Mouse (Mus musculus): ENCODE results near the gene Atg4b.
A peak's percentile ranks its signal among the peaks of the same experiment; 100 is the strongest.
"Not testable (repeated sequence)": the region's sequence is repeated elsewhere in the genome, so short reads cannot be mapped to it uniquely, and the experiment has no call there.

Gene Atg4b

DNA sequence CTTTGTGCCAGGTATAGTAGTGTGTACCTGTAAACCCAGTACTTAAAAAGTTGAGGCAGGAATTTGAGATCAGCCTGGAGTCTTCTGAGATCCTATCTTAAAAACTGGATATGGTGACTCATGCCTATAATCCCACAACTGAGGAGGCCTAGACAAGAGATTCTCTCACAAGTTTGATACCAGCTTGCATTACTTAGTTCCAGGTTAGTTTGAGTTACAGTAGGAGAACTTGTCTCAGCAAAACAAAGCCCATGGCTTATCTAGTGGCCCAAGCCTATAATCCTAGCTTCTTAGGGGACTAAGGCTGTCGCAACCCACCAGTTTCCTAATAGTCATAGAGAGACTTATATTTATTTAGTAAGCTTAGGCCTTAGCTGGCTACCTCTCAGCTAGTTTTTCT is 8.8 kb downstream of the Atg4b start:
- no peak for DNase-seq

GRCm38 (mm10) chr1:93763531-93763930 is 12.2 kb downstream of the Atg4b start:
- DNase-seq = not testable (repeated sequence)

DNA sequence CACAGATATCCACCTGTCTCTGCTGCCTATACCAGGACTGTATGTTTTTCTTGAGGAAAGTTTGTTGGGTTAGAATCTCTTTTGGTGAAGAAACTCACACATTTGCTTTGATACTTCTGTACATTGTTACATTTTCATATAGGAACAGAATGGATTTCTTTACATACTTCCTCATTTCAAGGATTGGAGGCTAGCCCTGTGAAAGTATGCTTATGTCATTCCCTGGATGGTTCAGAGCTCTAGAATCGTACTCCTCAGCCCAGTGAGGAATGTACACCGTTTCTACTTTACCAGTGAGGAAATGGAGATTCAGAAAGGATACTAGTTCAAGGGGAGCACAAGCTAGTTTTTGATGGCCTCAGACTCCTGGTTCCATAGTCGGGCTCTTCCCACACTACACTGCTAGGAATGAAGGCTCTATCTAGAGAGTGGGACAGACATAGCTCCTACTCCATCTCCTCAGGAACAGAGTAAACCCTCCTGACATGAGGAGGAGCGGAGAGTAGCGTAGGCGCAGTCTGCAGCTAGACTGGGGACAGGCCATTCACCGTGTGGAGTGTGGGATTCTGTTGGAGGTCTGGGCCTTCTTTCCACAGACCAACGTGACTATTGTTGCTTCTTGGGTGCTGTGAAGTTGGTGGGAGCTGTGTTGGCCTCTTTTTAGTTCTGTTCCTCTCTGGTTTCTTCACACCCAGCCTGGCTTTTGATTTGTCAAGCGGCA is 13.7 kb downstream of the Atg4b start:
- DNase-seq = no peak

GRCm38 (mm10) chr1:93767600-93767999 is 16.3 kb downstream of the Atg4b start:
- no peak for DNase-seq

GRCm38 (mm10) chr1:93769901-93770300 is 18.6 kb downstream of the Atg4b start:
- DNase-seq = no peak

DNA sequence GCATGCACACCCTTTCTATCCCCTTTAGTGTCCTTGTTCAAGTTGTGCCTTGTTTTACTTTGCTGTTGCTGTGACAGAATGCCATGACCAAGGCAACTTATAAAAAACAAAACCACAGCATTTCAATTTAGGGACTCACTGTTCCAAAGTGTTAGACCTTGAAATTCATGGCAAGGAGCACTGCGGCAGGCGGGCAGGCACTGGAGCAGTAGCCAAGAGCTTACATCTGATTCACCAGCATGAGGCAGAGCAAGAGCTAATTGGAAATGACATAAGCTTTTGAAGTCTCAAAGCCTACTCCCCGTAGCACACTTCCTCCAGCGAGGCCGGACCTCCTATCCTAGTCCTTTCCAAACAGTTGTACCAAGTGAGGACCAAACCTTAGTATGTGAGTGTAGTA is 25.4 kb downstream of the Atg4b start:
- DNase-seq = no peak

DNA sequence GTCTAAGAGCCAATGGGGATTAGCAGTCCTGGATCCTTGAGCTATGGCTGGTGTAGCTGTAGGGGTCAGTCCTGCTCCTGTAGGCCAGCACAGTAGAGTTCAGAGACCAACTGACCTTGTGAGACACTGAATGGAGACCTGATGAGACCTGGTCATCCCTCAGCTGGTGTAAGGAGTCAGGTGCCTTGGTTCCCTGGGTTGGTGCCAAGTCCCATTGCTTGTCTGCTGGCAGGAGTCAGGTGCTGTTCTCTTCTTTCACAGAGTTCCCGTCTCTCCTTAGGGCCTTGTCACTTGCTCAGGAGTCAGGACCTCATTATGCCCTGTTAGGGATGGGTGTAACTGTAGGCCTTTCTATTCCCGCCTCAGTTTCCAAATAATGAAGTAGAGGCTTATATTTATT is 35.6 kb downstream of the Atg4b start:
- DNase-seq = peak in 1 of 2 experiments; percentile 46

DNA sequence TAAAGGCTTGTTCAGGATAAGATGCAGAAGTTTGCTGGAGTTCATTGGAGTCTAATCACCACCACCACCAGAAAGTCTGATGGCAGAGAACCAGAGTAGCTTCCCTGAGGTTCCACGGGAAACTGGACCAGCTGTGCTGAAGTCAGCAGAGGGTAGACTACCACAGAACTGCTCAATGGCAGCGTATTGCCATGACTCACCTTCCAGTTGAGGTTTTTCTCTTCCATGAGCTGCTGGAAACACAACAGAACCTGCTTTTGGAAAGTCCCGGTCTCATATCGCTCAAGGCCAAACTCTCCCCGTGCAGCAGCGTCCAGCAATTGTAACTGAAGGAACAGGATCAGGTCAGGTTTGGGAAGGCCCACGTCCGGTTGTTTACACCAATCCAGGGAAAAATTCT is 43.2 kb downstream of the Atg4b start:
- no peak for DNase-seq

GRCm38 (mm10) chr1:93795886-93796285 is 44.6 kb downstream of the Atg4b start:
- DNase-seq = no peak

- no peak for DNase-seq
These were observed 49.6 kb downstream of the Atg4b start for GRCm38 (mm10) chr1:93800670-93801503.

DNA sequence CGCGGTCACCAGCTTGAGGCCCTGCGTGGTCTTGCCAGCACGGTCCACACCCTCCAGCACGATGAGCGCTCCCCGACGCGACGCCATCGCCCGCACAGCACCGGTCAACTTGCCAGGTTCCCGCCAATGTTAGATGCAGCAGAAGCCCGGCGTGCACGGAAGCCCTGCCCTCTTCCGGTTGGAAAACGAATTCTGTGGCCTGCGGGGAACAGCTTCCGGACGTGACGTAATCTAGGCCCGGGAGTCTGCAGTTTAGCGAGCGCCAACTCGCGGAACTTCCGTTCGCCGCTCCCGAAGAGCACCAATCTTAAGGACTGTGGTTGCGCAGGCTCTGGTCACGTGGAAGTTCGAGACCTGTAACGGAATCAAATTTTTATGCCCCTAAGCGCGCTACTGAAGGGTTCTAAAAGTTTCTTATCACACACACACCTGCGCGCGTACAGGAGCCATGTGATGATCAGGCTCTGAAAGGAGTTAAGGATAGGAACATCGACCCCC is 50.5 kb downstream of the Atg4b start, which contains the start of gene Dtymk:
Gene Dtymk (minus strand): TSS at position 194 of the 498 bp plus-strand sequence.
- peak; percentile 95 to 97 for DNase-seq

DNA sequence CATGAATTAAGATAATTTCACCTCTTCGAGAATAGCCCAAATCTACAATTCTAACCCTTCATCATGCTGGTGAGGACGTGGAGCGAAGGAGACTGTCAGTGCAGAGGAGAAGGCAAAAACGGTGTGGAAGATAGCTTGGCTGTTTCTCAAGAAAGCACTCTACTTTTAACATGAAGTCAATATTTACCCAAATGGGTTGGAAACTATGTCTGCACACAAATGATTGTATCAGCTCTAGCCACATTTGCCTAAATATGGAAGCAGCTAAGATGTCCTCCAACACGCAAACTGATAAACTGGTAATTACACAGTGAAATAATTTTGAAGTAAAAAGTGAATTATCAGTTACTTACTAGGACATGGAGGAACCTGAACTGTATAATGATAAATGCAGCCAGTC is 51.5 kb downstream of the Atg4b start:
- no peak for DNase-seq

DNA sequence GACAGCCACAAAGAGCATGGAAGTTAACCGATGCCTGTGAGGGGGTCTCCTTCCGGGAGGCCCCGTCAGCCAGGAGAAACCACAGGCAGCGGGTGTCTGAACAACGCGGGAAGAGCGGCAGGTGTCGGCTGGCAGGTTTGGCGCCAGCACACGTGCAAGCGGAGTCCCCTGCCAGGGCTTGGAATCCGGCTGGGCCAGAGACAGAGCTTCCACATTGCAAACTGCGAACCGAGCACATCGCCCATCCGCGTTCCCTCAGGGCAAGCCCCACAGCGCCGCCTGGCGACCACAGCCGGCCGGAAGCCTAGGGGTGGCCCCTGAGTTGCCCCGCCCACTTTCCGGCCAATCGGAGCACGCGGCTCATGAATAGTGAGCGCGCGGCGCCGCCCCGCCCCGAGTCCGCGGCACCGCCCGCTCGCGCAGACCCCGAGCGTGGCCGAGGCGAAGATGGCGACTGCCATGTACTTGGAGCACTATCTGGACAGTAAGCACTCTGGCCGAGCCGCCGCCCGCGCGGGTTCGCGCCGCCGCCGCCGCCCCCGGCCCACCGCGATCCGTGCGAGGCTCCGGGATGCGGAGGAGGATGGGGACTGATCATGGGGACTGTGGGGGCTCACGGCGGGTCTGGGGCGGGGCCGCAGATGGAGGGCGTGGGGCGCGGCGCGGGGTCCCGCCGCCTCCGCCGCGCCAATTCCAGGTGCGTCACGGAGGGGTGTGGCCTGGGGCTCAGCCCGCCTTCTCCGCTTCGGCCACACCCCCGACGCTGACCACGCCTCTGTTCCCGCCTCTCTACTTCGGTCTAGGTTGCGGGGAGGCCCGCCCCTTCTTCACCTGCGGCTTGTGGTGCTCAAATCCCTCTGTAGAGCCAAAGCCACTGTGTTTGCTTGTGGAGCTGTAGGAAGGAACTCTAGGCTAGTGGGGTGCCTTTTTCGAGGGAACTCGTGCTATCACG is 52.5 kb downstream of the Atg4b start, which contains the start of gene Ing5:
Gene Ing5 (plus strand): TSS at position 410 of the 952 bp plus-strand sequence.
- DNase-seq = peak; percentile 99 to 100

DNA sequence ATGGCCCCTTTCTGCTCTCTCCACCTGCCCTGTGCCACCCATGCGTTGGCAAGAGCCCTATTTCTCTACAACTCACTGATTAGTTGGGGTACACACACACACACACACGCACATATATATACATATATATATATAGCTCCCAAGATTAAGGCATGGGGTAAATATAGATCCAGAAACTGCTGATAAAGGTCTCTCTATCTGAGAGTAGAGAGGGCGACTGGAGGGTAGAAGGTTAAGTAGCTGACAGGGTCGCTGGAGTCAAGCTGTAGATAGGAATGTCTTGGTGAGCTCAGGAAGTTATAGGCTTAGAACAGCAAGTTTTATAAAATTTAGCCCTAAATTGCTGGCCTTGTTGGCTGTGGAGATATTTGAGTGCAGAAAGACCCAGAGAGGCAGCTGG is 53.5 kb downstream of the Atg4b start:
- DNase-seq = no peak

DNA sequence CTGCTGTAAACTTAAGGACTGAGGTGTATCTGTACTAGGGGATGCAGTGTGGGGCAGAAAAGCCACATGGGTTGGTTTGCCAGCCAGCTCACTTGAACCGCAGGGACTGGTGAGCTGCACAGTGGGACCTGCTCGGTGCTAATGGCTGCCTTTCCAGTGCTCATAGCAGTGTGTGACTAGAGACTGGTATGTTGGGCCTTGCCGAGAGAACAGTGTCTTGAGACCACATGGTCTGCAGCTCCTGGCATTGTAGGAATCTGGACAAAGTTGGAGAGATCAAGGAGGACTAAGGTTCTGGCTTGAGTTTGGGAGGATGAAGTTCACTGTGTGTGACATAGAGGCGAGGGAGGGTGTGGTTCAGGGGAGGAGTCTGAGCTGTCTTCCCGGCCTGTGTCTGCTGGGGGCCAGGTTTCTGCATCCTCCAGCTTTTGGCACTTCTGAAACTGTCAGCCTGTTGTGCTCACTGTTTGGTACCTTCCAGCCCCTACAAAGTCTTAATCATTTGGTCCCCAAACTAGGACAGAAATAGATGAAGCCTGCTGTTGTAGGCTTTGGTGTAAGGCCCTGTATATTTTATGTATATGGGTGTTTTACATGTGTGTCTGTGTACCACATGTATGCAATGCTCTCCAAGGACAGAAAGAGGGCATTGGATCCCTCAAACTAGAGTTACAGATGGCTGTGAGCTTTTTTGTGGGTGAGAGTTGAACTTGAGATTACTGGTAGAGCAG is 54.1 kb downstream of the Atg4b start:
- DNase-seq = peak in 1 of 2 experiments; percentile 10

GRCm38 (mm10) chr1:93808871-93809270 is 57.6 kb downstream of the Atg4b start:
- no peak for DNase-seq

DNA sequence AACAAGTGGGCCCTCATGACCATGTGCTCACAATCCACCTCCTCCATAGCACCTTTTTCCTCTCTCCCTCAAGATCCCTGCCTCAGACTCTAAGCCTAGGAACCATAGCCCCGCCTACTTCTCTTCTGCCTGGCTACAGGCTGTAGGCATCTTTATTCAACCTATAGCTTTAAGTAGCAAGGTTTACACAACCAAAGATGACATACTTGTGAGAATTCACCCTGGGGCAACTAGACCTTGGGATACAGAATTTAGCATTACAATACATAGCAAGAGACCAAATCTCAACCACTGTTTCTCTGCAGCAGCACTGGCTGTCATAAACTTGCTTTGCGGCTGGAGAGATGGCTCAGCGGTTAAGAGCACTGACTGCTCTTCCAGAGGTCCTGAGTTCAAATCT is 58.7 kb downstream of the Atg4b start:
- no peak for DNase-seq

DNA sequence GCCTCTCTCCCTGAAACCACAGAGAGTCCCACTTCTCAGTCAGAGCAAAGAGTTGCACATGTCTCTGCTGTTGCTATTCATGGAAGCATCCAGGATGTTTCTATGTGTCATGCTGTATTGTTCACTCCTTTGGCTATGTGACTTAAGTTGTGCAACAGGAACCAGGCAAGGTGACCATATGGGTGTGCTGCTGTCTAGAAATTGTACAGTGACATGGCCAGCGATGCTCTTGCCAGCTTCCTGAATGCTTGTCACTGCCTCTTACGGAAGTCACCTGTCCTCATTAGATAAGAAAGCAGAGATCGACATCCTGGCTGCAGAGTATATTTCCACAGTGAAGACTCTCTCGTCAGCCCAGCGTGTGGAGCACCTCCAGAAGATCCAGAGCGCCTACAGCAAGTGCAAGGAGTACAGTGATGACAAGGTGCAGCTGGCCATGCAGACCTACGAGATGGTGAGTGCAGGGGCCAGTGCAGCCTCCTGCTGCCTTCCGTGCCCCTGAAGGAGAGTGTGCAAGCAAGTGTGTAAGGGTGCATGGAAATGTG is 60.3 kb downstream of the Atg4b start:
- no peak for DNase-seq

GRCm38 (mm10) chr1:93817823-93818532 is 66.7 kb downstream of the Atg4b start:
- no peak for DNase-seq

GRCm38 (mm10) chr1:93818722-93819121 is 67.4 kb downstream of the Atg4b start:
- peak; percentile 25 for DNase-seq

Data from kidney, postnatal 36 days (tissue).